9 mouse cellular contexts compared by ENCODE assay signal in the genomic region with DNA sequence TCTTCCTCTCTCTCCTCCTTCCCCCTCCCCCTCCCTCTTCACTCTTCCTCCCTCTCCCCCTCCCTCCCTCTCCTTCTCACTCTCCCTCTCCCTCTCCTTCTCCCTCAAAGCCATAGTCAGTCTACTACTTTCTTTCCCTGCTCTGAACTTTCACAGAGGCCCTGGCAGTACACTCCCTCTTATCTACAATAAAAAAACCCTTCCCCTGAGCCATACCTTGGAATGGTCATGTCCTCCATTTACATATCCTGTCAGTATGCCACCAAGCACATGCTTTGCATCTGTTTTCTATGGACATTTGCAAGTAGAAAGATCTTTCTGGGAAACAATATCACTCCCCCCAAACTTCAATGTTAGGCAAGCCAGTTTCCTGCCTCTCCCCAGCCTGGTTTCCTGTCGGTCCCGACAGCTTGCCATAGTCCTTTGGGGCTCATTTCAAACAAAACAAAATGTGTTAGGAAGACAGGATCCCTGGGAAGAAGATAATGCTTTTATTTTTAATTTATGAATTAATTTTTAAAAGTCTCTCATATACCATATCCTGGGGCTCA. TPM values are rescaled to one million over a fixed set of nuclear protein-coding genes. Genes with fewer than 3 reads are reported as not detected.
DNase-seq lines count a peak whose midpoint lies in the region; ATAC-seq and TF ChIP-seq lines count a peak whose summit lies in the region.
"Had no signal": no experiment of that assay in that cellular context is flagged by ENCODE, and none has a peak within 500 bp of the region (broad histone marks: within the 10 kb centered on the region; RNA-seq: fewer than 3 reads in every experiment).

A gene (minus strand): TSS at position 307 of the 551 bp plus-strand sequence.

- DNase-seq in forebrain, embryonic 10.5 days (ENCODE audit: extremely low spot score, low spot score): no peak
- no peak for DNase-seq in stomach, postnatal 0 days (ENCODE audit: low spot score)
- DNase-seq in left cerebral cortex, postnatal 14 days (ENCODE audit: low spot score in 2 of 2): no peak
- no peak for DNase-seq in gastrocnemius, postnatal 10 days

- peak within 1 kb of the TSS; percentile 46 for H3K27ac ChIP-seq in forebrain, embryonic 10.5 days
- no peak within 1 kb of the TSS for H3K27ac ChIP-seq in forebrain, embryonic 15.5 days (replicated peaks)
- peak within 1 kb of the TSS; percentile 33; the same call in 1 of the 2 replicates for H3K27ac ChIP-seq in stomach, embryonic 14.5 days (ENCODE audit: low read length)
- H3K27ac ChIP-seq in stomach, postnatal 0 days (replicated peaks): no peak within 1 kb of the TSS
- 0 out of 2 replicates have a peak within 1 kb of the TSS, but pooled peaks have one; percentile 22 for H3K27ac ChIP-seq in limb, embryonic 13.5 days

- H3K4me2 ChIP-seq in forebrain, embryonic 15.5 days (replicated peaks): no peak within 1 kb of the TSS
- H3K4me2 ChIP-seq in stomach, embryonic 14.5 days (replicated peaks; ENCODE audit: low read depth, low read length): no peak within 1 kb of the TSS
- no peak within 1 kb of the TSS for H3K4me2 ChIP-seq in stomach, postnatal 0 days (replicated peaks; ENCODE audit: low read depth)
- no peak within 1 kb of the TSS for H3K4me2 ChIP-seq in limb, embryonic 13.5 days (replicated peaks)

- H3K9ac ChIP-seq in forebrain, embryonic 15.5 days (replicated peaks): no peak within 1 kb of the TSS
- H3K9ac ChIP-seq in stomach, embryonic 14.5 days (replicated peaks; ENCODE audit: low read depth, low read length): no peak within 1 kb of the TSS
- no peak within 1 kb of the TSS for H3K9ac ChIP-seq in stomach, postnatal 0 days (ENCODE audit: low read length)
- no peak within 1 kb of the TSS for H3K9ac ChIP-seq in limb, embryonic 13.5 days

- H3K4me3 ChIP-seq in forebrain, embryonic 10.5 days: no peak within 1 kb of the TSS
- H3K4me3 ChIP-seq in forebrain, embryonic 15.5 days: no peak within 1 kb of the TSS
- no peak within 1 kb of the TSS for H3K4me3 ChIP-seq in stomach, embryonic 14.5 days (ENCODE audit: low read depth, low read length)
- no peak within 1 kb of the TSS for H3K4me3 ChIP-seq in stomach, postnatal 0 days (ENCODE audit: low read depth, low read length)
- no peak within 1 kb of the TSS for H3K4me3 ChIP-seq in limb, embryonic 13.5 days

- TF ChIP-seq EP300 in stomach, postnatal 0 days (optimal IDR thresholded peaks at IDR 0.05): no peak

- no peak for ATAC-seq in forebrain, embryonic 15.5 days (replicated peaks)
- ATAC-seq in stomach, embryonic 14.5 days (ENCODE audit: insufficient number of reproducible peaks, insufficient read depth, low FRiP score, low read depth): no peak
- no peak for ATAC-seq in stomach, postnatal 0 days (ENCODE audit: low FRiP score, low TSS enrichment)
- ATAC-seq in limb, embryonic 13.5 days (ENCODE audit: low FRiP score, low read depth): no peak
- no peak for ATAC-seq in inflammation-experienced regulatory T-cells, adult 6 months
- ATAC-seq: activated CD4-positive, CD25-positive, alpha-beta regulatory T cell, adult 4 months had no signal

- no peak for TF ChIP-seq CTCF in stomach, postnatal 0 days (IDR thresholded peaks at IDR 0.05; ENCODE audit: low read depth)

- WGBS in forebrain, embryonic 10.5 days: 76% methylated on average over 2 of the region's 2 CpGs
- 77% methylated on average over 2 of the region's 2 CpGs for WGBS in forebrain, embryonic 15.5 days
- WGBS in stomach, embryonic 14.5 days: 55% methylated on average over 2 of the region's 2 CpGs
- WGBS in stomach, postnatal 0 days: 53% methylated on average over 2 of the region's 2 CpGs
- 40% methylated on average over 2 of the region's 2 CpGs for WGBS in limb, embryonic 13.5 days

- H3K4me1 ChIP-seq in forebrain, embryonic 10.5 days: peaks cover 36% of the 10 kb centered on the region
- no peaks in the 10 kb centered on the region for H3K4me1 ChIP-seq in forebrain, embryonic 15.5 days
- no peaks in the 10 kb centered on the region for H3K4me1 ChIP-seq in stomach, embryonic 14.5 days (ENCODE audit: control insufficient read depth, insufficient read depth, low read length)
- H3K4me1 ChIP-seq in stomach, postnatal 0 days (replicated peaks; ENCODE audit: control insufficient read depth, insufficient read depth): no peaks in the 10 kb centered on the region
- H3K4me1 ChIP-seq in limb, embryonic 13.5 days: peaks cover 25% of the 10 kb centered on the region

- intact Hi-C loops in left cerebral cortex, postnatal 14 days (cut with DNase I): no loop called here

- no peaks in the 10 kb centered on the region for H3K27me3 ChIP-seq in forebrain, embryonic 10.5 days (ENCODE audit: poor library complexity, severe bottlenecking)
- no peaks in the 10 kb centered on the region for H3K27me3 ChIP-seq in forebrain, embryonic 15.5 days
- no peaks in the 10 kb centered on the region for H3K27me3 ChIP-seq in stomach, embryonic 14.5 days (ENCODE audit: control insufficient read depth, insufficient read depth, low read length)
- H3K27me3 ChIP-seq in stomach, postnatal 0 days (ENCODE audit: control insufficient read depth, insufficient read depth, low read length): no peaks in the 10 kb centered on the region
- H3K27me3 ChIP-seq in limb, embryonic 13.5 days: no peaks in the 10 kb centered on the region

- H3K9me3 ChIP-seq in forebrain, embryonic 10.5 days: no peaks in the 10 kb centered on the region
- H3K9me3 ChIP-seq in forebrain, embryonic 15.5 days: no peaks in the 10 kb centered on the region
- H3K9me3 ChIP-seq in stomach, embryonic 14.5 days (ENCODE audit: control insufficient read depth, low read depth, low read length): no peaks in the 10 kb centered on the region
- H3K9me3 ChIP-seq in stomach, postnatal 0 days (ENCODE audit: control insufficient read depth, low read length): no peaks in the 10 kb centered on the region
- H3K9me3 ChIP-seq in limb, embryonic 13.5 days: no peaks in the 10 kb centered on the region

- no peaks in the 10 kb centered on the region for H3K36me3 ChIP-seq in forebrain, embryonic 10.5 days (replicated peaks)
- no peaks in the 10 kb centered on the region for H3K36me3 ChIP-seq in forebrain, embryonic 15.5 days
- no peaks in the 10 kb centered on the region for H3K36me3 ChIP-seq in stomach, embryonic 14.5 days (ENCODE audit: control insufficient read depth, insufficient read depth, low read length)
- H3K36me3 ChIP-seq in stomach, postnatal 0 days (ENCODE audit: control insufficient read depth, insufficient read depth, low read length): no peaks in the 10 kb centered on the region
- no peaks in the 10 kb centered on the region for H3K36me3 ChIP-seq in limb, embryonic 13.5 days

RNA-seq across cellular contexts. Expression of the gene that starts here (rescaled TPM):
- polyA plus RNA-seq in forebrain, embryonic 10.5 days (2016; fragmentation: Nextera tagmentation; extraction: Ambion mirVana): 1.2 and 1.3 TPM in 2 replicates
- 0.19 and 0.49 TPM in 2 replicates for polyA plus RNA-seq in forebrain, embryonic 15.5 days (2015; fragmentation: Nextera tagmentation; extraction: Ambion mirVana)
- polyA plus RNA-seq in stomach, embryonic 14.5 days (2014; fragmentation: Nextera tagmentation; extraction: Ambion mirVana): 1.5 and 1.6 TPM in 2 replicates
- 0.57 and 1.1 TPM in 2 replicates for polyA plus RNA-seq in stomach, postnatal 0 days (2015; fragmentation: Nextera tagmentation; extraction: Ambion mirVana)
- polyA plus RNA-seq in limb, embryonic 13.5 days (2015; fragmentation: Nextera tagmentation; extraction: Ambion mirVana): 1.4 and 2.2 TPM in 2 replicates
- under 1 TPM; 0.13 to 0.33 TPM for total RNA-seq in left cerebral cortex, postnatal 14 days (2021)
- 1 to 10 TPM in 1 of 2 experiments, under 1 TPM in 1; 0.99 to 3.1 TPM for total RNA-seq in gastrocnemius, postnatal 10 days (2021)
- under 1 TPM in 1 of 3 experiments, not detected in 2; 0.46 TPM for polyA plus RNA-seq in inflammation-experienced regulatory T-cells, adult 6 months (2017; shearing (Covaris generic))

Comparison
In these comparisons a context has a peak if more than half of its experiments do, and no peak if none do; other contexts are left out.
1. H3K27ac ChIP-seq: peak in forebrain, embryonic 10.5 days (single experiment), stomach, embryonic 14.5 days (single experiment) and limb, embryonic 13.5 days (single experiment); none in forebrain, embryonic 15.5 days (single experiment) and stomach, postnatal 0 days (single experiment).